In the genomic region with DNA sequence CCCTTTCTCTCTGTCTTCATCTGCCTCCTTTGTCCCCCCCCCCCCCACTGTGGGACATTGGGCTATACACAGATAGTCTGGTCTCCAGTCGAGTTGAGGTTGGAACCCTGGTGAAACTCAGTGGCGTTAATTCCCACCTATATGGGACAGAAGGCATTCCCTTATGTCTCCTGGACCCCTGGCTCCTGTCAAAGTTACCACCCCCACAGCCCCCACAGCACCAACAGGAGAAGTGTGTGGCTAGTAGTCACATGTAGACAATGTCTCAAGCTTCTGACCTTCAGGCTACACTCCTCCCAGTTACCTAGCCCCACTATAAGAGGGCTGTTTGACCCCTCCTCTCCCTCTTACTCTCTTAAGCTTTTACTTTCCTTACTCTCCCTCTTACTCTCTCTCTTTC, we compare ENCODE assay signal across 20 mouse cellular contexts. TPM values are rescaled to one million over a fixed set of nuclear protein-coding genes. Genes with fewer than 3 reads are reported as not detected.
"Had no signal": no experiment of that assay in that cellular context is flagged by ENCODE, and none has a peak within 500 bp of the region (broad histone marks: within the 10 kb centered on the region; RNA-seq: fewer than 3 reads in every experiment).

No protein-coding gene starts in this region.

- H3K4me3 ChIP-seq: intestine, embryonic 15.5 days; limb, embryonic 10.5 days; limb, embryonic 13.5 days; liver, embryonic 15.5 days; midbrain, embryonic 12.5 days; midbrain, embryonic 15.5 days; neural tube, embryonic 13.5 days had no signal

- DNase-seq: kidney, adult 11 months; kidney, adult 8-10 months; kidney, postnatal 14 days; kidney, postnatal 4 days; lung, embryonic 14.5 days; retina, postnatal 1 day; right cerebral cortex, postnatal 25 days; thymus, postnatal 36 days had no signal

- H3K27ac ChIP-seq: intestine, embryonic 15.5 days; limb, embryonic 10.5 days; limb, embryonic 13.5 days; liver, embryonic 15.5 days; midbrain, embryonic 12.5 days; midbrain, embryonic 15.5 days; neural tube, embryonic 13.5 days had no signal

- H3K36me3 ChIP-seq: intestine, embryonic 15.5 days; limb, embryonic 10.5 days; limb, embryonic 13.5 days; liver, embryonic 15.5 days; midbrain, embryonic 12.5 days; midbrain, embryonic 15.5 days; neural tube, embryonic 13.5 days had no signal

- H3K9me3 ChIP-seq: intestine, embryonic 15.5 days; limb, embryonic 10.5 days; limb, embryonic 13.5 days; liver, embryonic 15.5 days; midbrain, embryonic 12.5 days; midbrain, embryonic 15.5 days; neural tube, embryonic 13.5 days had no signal

- H3K4me1 ChIP-seq: intestine, embryonic 15.5 days; limb, embryonic 10.5 days; limb, embryonic 13.5 days; midbrain, embryonic 12.5 days; midbrain, embryonic 15.5 days; neural tube, embryonic 13.5 days had no signal

- H3K9ac ChIP-seq: intestine, embryonic 15.5 days; limb, embryonic 13.5 days; liver, embryonic 15.5 days; lung, embryonic 14.5 days; midbrain, embryonic 12.5 days; midbrain, embryonic 15.5 days; neural tube, embryonic 13.5 days had no signal

- ATAC-seq: intestine, embryonic 15.5 days; lung, postnatal 0 days; midbrain, embryonic 15.5 days had no signal

- H3K27me3 ChIP-seq: intestine, embryonic 15.5 days; limb, embryonic 13.5 days; liver, embryonic 15.5 days; midbrain, embryonic 12.5 days; midbrain, embryonic 15.5 days; neural tube, embryonic 13.5 days had no signal

- H3K4me2 ChIP-seq: intestine, embryonic 15.5 days; limb, embryonic 13.5 days; liver, embryonic 15.5 days; lung, embryonic 14.5 days; midbrain, embryonic 12.5 days; midbrain, embryonic 15.5 days; neural tube, embryonic 13.5 days had no signal

RNA-seq across cellular contexts. Expression of a gene that starts 32.5 kb away (rescaled TPM):
- total RNA-seq: layer of hippocampus, adult 18-20 months; layer of hippocampus, postnatal 14 days; left cerebral cortex, adult 8-10 months; left cerebral cortex, postnatal 25 days had no signal
- polyA plus RNA-seq: limb, embryonic 10.5 days; limb, embryonic 13.5 days; midbrain, embryonic 12.5 days; neural tube, embryonic 13.5 days had no signal
